Mouse (Mus musculus) thymus, adult 18-20 months (tissue): ENCODE data around the gene Ndufaf3.
"Not testable (repeated sequence)": the region's sequence is repeated elsewhere in the genome, so short reads cannot be mapped to it uniquely, and the experiment has no call there.

Experiments
- DNase-seq, 2 experiments: peaks; one replicate each; pipeline ENCODE4 v3.0.0; 2022; ENCODE audit warnings: mixed read lengths in 2 of 2

Gene Ndufaf3

GRCm38 (mm10) chr9:108566815-108567776, at the start of gene Ndufaf3:
TSS of gene Ndufaf3 (minus strand) at chr9:108567434.
- peak; percentile 92 to 95 for DNase-seq

- DNase-seq = no peak
Observed at GRCm38 (mm10) chr9:108611488-108611887, 44.3 kb upstream of the Ndufaf3 start.

- DNase-seq = no peak
Observed at GRCm38 (mm10) chr9:108608889-108609288, 41.7 kb upstream of the Ndufaf3 start.

GRCm38 (mm10) chr9:108607929-108608328, 40.7 kb upstream of the Ndufaf3 start:
- DNase-seq = not testable (repeated sequence)

- no peak for DNase-seq
Observed at GRCm38 (mm10) chr9:108601986-108602385, 34.8 kb upstream of the Ndufaf3 start.

- DNase-seq = no peak
Observed at GRCm38 (mm10) chr9:108600011-108600410, 32.8 kb upstream of the Ndufaf3 start.

GRCm38 (mm10) chr9:108599021-108599566, 31.9 kb upstream of the Ndufaf3 start:
- no peak for DNase-seq

GRCm38 (mm10) chr9:108596998-108597764, 29.9 kb upstream of the Ndufaf3 start, which contains the start of gene P4htm:
TSS of gene P4htm (minus strand) at chr9:108597667.
- peak; percentile 22 to 29 for DNase-seq

GRCm38 (mm10) chr9:108594354-108594753, 27.1 kb upstream of the Ndufaf3 start:
- DNase-seq = no peak

GRCm38 (mm10) chr9:108591462-108591861, 24.2 kb upstream of the Ndufaf3 start:
- no peak for DNase-seq

GRCm38 (mm10) chr9:108589229-108589628, 22.0 kb upstream of the Ndufaf3 start:
- peak in 1 of 2 experiments; percentile 13 for DNase-seq

GRCm38 (mm10) chr9:108587571-108588180, 20.4 kb upstream of the Ndufaf3 start:
- no peak for DNase-seq

- DNase-seq = no peak
Observed at GRCm38 (mm10) chr9:108579344-108579690, 12.1 kb upstream of the Ndufaf3 start.

GRCm38 (mm10) chr9:108578545-108579343, 11.5 kb upstream of the Ndufaf3 start, which contains the start of gene Wdr6:
TSS of gene Wdr6 (minus strand) at chr9:108578739.
- DNase-seq = peak; percentile 93 to 95

GRCm38 (mm10) chr9:108577934-108578544, 10.8 kb upstream of the Ndufaf3 start:
- DNase-seq = peak in 1 of 2 experiments; percentile 51

GRCm38 (mm10) chr9:108577025-108577424, 9.8 kb upstream of the Ndufaf3 start:
- no peak for DNase-seq

GRCm38 (mm10) chr9:108575321-108576297, 8.4 kb upstream of the Ndufaf3 start:
- DNase-seq = no peak

GRCm38 (mm10) chr9:108574921-108575320, 7.7 kb upstream of the Ndufaf3 start:
- no peak for DNase-seq

GRCm38 (mm10) chr9:108573774-108574690, 6.8 kb upstream of the Ndufaf3 start:
- no peak for DNase-seq
